Mouse (Mus musculus) hindlimb bud, embryonic 11.5 days (tissue): ENCODE data around the gene Ttll6.

Experiments used
- DNase-seq: peaks from one replicate; pipeline ENCODE4 v3.0.0-alpha.2; 2012; ENCODE audit warnings: low read depth, low spot score; ENCODE audit errors: extremely low spot score

Gene Ttll6

DNA sequence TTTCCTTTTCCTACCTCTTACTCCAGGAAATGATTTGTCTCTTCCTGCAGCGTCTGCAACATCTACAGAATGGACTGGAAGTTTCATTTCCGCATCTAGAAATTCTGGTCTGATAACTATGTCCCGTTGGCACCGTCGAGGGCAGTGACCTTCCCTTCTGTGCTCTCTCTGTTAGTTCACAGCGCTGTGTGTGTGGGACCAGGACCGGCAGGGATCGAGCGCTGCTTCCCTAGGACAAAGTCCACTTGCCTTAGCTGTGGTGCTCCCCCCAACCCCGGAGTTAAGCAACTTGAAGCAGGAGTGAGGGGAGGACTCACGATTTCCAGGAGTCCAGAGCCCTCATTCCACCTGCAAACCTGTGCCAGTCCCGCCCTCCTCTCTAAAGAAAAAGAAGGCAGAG lies 31.2 kb downstream of the Ttll6 start:
- DNase-seq: no peak

DNA sequence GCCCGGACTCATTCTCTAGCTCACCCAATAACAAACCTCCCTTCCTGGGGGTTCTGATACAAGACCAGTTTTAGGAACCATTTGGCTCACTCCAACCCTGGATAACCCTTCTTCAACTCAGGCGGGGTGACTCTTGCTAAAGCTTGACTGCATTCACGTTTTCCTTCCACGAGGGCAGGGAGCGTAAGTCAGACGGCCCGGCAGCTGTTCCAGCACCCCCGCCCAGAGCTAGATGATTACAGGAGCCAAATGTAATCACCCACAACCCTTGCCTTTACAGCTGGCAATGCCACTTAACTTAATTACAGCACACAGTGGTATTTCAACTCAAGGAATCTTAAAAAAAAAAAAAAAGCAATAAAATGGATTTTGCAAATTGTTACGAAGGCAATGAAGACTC lies 34.5 kb downstream of the Ttll6 start:
- DNase-seq: no peak

DNA sequence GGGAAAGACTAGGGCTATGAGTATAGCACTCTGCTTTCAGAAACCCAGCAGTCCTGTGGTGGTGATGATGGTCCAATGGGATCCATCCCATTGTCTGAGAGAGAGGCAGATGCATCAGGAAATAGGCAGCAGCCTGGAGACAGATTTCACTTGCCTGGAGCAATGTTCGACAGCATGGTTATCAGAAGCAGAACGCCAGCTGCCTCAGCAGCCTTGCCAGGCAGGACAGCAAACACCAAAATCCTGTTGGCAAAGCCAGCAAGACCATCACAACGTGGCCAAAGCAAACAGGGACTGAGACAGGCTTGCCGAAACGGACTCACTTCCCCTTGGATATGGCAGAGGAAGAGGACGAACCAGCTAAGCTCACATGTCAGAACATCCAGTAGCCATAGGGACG lies 35.4 kb downstream of the Ttll6 start:
- no peak for DNase-seq

DNA sequence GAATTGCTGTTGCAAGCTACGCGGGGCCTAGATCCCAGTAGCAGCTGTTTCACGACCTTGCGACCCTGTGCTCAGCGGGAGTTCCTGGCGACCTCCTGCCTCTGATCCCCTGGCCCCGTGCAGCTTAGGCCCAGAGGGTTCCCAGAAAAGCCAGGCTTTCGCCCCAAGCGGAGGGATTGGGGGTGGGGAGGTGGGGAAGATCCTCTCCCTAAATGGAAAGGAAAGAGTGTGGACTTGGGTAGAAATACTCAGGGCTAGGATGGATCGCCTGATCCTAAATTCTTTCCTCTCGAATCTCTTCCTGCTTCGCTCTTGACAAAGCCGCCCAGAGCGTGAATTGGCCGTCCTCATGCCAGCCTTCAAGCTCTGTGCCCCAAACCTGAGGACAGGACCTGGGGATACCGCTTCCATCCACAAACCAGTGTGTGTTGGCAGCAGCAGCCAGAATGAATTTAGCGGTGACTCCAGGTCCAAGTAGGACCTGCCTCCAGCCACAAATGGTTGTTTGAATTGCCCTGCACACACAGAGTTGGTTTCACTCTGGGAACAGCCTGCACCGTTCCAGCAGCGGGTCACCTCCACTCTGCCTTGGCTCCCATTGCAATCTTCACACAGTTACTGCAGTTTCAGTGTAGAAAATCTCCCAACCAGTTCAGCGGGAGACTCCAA lies 37.3 kb downstream of the Ttll6 start:
- DNase-seq: no peak

DNA sequence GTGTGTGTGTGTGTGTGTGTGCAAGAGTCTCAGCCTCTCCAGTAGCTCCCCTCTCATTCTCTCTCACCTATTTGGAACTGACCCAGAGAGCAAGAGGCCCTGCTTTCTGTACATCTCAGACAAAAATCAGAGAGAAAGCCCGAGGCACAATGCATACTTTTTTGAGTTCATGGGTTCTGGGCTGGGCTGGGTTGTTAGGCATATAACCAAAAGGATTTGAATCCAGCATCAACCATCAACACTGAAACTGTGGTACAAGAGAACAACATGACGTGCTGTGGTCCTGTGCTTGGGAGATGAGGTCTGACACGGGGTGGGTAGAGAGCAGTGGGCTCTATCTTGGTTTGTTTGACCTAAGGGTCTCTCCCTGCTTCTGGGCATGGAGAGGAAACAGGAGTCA lies 38.0 kb downstream of the Ttll6 start:
- DNase-seq: no peak

DNA sequence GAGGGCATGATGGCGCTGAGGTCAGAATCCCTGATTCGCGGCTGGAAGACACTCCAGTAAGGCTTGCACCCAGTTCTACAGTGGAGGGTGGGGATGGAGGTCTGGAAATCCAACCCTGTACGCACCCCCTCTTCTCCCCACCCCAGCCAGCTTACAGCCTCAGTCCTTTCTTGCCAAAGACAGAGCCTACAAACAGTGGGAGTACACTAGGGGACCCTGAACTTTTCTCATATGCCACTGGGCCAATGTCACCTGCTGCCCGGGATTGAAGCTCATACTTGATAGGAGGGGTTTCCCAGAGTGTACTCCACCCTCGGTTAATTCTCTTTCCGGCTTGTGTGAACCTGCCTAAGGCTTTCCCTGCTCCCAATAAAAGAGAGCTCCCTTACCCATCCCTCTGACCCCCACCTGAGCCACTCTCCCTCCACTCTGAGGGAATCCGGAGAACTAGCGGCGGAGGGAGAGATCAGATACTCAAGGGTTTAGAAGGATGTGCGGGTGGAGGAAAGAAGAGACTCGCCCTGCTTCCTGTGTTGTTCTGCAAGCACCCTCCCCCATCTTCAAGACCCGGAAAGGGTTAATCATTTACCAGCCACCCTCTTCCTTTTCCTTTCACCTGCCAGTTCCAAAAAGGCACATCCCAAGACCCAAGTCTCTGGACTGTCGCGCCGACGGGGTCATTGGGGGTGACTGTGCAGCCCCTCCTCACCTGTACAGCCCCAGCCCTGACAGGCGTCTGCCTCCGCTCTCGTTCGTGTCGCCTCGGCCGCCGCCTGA lies 39.1 kb downstream of the Ttll6 start:
- no peak for DNase-seq

DNA sequence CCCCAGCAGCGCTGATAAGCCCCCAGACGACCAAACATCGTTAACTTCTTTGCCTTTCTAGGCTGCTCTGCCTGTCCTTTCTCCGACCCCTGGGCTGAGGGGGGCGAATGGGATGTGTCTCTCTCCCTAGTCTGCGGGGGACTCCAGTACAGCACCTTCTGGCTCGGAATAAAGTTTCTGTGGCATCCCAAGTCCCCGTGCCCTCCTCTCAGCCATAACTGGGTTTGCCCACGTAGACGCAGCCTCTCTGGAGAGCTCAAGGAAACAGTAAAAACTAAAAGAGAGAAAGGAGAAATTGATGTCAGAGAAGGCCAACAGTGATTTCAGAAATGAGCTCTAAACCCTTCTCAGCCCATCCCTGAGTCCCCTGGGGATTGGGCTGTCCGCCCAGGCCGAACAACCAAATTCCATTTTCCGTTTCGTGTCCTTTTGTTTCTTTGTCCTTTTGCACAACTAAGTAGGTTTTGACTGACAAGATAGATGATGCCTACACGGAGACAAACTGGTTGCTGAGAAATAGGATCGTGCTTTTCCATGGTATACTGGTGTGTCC lies 39.8 kb downstream of the Ttll6 start:
- no peak for DNase-seq

DNA sequence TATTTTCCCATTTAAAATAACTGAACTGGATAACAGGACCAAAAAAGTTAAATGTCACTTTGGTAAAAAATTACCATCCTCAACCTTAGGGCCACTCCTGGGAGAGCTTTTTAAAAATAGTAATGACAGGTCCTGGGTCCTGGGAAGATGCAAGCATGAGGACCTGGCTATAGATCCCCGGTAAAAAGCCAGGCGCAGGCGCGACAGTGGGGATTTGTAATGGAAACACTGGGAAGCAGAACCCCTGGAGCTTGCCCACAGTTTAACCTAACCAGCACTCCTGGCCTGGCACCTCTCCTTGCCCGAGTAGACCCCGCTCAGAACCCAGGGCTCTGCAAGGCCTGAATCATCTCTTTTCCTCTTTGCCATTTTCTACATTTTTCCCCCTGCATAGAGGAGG lies 41.3 kb downstream of the Ttll6 start:
- no peak for DNase-seq

DNA sequence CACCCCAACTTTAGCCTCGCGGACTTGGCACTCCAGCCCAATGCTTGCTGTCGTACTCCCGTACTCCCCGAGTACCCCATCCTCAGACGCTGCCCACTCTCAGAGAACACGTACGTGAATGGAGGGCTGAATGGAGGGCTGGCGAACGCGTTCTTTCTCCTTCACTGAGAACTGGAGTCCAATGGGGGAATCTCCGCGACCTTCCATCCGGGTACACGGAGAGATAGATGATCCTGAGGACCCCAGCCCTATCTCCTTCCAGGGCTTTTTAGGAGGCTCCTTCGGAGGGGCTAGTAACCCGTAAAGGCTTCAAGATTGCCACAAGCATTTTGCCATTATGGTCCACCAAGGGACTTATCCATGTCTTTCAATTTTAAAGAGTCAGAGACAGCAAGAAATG lies 41.9 kb downstream of the Ttll6 start:
- no peak for DNase-seq

DNA sequence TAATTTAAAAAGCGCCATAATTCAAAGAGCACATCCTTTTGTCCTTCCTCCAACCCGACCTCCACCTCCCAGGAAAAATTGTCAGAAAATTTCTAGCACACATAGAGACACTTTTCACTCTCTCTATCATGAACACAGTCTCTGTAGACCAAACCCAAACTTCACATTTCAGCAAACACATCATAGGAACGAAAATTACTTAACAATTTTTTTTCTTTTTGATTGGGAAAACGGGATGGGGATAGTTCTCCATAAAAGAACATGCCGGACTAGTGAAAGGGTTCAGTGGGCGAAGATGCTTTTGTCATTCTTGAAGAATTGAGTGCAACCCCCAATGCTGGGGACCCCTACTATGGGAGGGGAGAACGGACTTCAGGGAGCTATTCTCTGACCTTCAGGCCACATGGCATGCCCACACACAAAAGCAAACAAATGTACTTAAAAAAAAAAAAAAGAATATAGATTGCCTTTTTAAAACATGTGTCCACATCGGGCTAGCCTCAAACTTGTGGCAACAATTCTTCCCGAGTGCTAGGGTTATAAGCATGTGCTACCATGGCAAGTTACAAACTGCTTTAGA lies 42.5 kb downstream of the Ttll6 start:
- no peak for DNase-seq

DNA sequence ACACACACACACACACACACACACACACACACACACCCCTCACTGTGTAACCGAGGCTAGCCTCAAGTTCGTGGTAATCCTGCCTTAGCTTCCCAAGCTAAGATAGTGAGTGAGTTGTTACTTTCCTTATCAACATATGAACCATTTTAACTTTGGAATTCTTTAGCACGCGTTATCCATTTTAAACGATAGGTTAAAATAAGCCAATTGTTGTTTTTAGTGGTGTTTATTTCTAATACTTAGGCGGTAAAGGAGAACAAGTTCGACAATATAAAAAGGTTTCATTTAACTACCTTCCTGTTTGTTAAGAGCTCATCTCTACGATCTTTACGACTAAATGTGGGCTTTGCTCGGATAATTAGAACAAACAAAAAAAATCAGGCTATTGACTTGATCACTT lies 43.3 kb downstream of the Ttll6 start:
- no peak for DNase-seq

DNA sequence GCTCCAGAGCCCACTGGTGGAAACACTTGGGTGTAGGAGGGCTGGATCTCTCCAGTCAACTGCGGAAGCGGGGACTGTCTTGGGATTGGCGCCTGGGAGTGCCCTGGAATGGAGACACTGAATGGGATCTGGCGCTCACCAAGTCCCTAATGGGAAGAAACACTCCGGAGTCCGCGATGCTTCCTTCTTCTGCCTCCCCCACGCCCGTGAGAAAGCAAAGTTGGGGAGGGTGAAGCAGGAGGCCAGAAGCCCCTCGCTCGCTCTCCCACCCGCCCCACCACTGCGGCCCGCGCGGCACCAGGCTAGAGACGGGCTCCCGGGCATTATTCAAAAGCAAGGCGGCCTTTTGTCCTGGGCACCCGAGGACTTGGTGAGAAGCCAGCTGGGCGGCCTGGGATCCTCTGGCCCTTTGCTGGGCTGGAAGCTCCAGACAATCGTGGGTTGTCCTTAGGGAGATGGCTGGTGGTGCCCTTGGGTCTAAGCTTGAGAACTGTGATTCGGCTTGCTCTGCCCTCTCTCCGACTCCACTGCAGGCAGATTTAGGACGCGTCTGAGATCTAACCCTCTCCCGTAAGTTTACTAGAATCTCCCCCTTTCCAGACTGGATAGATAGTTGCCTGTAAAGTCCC lies 44.1 kb downstream of the Ttll6 start:
- DNase-seq: no peak

DNA sequence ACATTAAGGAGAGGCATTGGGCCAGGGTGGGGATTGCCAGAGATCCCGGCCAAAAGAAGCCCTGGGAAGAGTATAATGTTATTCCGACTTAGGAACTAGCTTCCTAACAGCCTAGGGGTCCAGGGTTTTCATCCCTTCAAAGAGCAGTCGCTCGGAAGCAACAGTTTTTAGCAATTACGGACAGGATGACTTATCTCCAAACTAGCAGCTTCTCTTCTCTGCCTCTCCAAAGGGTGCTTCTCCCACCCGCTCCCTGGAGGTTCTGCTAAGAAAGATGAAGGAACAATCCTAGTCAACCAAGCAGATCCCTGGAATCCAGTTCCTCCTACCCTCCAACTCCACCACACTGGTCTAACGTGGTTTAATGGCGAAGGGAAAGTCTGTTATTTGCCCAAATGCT lies 44.8 kb downstream of the Ttll6 start:
- DNase-seq: no peak

DNA sequence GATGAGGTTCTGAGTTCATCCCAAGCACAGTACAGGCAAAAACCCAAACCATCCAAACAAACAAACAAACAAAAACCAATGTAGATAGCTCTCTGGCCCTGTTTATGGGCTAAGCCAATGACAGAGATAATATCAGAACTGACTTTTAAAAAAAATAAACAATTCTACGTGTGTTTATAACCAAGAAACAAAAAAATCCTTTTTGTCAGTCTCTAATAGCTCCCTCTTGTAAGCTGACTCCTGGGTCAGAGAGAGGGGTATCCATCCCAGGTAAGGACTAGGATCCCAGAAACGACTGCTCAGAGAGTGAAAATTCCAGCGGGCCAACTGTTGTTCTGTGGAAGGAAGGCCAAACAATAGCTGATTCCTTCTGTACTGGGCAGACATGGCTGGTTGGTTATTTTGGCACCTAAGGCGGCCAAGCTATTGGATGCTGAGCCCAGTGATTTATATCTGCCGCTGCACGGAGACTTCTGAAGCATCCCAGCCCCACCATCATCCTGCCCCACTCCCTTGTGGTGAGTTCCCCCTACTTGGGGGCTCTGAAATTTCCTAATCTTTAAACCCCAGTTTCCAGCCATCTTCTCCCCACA lies 45.4 kb downstream of the Ttll6 start:
- DNase-seq: no peak

DNA sequence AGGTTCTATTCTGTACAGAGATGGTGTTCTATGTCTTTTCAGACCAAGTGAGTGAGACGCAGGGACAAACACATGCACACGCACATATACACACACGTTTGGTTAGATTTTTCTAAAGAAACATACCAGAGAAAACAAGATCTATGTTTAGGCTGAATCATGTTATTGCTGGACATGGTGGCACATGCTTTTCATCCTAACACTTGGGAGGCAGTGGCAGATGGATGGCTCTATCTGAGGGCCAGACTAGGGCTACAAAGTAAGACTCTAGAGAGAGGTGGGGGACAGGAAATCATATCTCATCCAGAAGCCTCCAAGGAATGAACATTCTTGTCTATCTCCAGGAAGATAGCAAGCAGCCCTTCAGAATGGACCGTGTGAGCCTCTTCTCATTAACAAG lies 47.5 kb downstream of the Ttll6 start:
- no peak for DNase-seq

DNA sequence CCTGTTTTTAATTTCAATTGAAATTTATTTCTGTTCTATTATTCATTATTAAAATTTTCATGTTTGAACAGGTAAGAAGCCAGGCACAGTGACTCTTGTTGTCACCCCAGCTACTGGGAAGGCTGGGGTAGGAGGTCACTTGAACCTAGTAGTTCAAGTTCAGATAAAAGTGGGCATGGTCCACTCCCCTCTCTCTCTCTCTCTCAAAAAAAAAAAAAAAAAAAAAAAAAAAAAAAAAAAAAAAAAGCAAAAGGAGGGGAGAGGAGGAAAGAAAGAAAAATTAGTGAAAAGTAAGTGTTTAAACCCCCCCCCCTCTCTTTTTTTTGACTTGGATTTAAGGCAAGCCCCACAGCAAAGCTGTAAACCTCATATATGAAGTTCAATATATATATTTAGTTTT lies 50.6 kb downstream of the Ttll6 start:
- DNase-seq: no peak

DNA sequence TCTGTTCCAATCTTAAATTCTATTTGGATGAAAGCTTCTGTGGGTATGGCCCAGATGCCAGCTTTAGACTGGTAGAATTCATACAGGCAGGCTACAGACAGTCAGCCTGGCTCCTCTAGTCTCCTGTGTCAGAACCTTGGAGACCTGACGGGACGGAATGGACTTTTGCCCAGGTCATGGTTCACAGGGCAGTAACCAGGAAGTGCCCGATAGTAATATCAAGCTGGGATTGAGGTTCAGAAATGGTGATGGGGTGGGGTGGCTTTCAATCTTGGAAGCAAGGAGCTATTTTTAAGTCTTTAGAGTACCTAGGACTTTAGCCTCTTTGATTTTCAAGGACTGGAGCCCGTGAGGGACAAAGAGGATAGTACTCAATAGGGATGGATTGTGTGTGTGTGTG lies 53.7 kb downstream of the Ttll6 start:
- DNase-seq: no peak

DNA sequence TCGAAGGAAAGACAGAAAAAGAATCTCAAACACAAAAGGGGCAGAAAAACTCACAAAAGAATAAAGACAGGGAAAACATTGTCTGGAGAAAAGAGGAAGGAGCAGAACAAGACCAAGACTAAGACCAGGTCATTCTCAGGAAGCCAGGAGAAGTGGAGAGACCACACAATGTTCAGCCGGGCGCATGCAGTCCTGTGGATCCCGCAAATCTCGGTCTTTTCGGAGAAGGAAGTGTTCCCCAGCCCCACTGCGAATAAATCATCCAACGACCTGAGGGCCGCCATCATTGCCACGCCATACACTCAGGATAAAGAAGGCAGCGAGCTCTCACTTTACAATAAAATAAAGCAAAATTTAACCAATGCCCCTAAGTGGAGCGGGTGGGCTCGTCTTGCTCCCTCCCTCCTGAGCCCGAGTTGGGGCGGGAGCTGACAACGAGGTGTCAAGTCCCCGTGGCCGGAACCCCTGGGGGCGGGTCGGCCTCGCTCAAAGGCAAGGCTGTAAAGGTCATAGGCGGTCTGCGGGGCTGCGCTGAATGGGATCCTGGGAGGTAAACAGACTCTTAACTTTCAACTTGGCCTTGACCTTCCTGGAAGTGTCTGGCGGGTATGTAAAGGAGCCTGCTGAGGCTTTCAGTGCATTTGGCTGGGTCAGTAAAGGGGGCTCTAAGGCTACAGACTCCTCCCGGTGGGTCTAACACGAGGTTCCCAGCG lies 56.4 kb downstream of the Ttll6 start:
- no peak for DNase-seq

DNA sequence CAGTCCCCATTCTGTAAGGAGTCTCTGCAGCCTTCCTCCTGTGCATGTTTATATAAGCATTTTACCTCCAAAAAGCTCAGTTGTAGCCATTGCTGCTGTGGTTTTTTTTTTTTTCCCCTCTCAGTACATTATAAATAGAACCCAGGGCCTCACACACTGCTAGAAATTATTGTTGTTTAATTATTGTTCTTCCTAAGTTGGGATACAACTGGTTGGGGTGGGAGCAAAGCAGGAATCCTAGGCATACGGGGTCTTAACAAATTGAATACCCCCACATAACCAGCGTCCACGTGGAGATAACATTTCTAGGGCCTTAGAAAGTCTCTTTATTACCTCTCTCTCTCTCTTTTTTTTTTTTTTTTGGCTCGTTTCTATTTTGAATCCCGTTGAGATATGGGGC lies 57.5 kb downstream of the Ttll6 start:
- DNase-seq: no peak

DNA sequence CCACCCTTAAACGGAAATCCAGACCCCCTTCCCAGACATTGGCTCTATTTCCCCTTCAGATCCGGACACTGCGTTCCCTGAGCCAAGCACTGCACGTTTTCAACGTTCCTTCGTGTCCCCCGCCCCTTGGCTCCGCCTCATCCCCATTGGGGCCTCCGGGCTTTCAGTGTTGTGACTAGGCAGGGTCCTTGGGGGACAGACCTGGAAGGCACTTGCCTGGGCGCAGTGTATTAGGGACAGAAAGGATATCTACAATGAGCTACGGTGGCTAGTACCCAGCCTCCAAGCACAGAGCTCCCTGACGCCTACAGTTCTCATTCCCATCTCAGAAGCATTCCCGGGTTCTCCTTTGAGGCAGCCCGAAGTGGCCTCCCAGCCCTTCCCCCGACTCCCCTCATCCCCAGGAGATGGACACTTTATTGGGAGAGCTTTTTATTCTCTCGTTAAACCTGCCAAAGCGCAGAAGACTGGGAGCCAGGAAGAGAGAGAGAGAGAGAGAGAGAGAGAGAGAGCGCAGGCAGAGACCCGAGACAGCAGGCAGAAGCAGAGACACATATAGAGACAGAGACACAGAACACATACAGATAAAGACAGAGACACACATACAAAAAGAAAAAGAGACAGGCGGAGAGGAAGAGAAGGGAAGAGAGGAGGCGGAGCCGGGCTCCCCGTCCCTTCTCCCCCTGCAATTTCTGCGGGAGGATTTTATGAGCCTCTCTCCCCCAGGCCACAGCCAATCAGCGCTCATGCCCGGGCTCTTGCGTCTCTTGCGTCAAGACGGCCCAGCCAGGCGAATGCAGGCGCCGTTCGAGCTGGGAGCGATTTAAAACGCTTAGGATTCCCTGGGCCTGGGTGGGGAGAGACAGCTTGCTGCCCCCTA lies 60.2 kb downstream of the Ttll6 start, which contains the start of gene Hoxb13:
Hoxb13 (plus strand) TSS at position 796 of the 880 bp plus-strand sequence.
- no peak for DNase-seq
